Mouse (Mus musculus): ENCODE measurements around the gene Pla2g6.

- TF ChIP-seq CTCF (IDR thresholded peaks at IDR 0.05; ENCODE audit: control insufficient read depth, insufficient read depth, insufficient replicate concordance, low read depth, low read length) (no peak), POLR2A (IDR thresholded peaks at IDR 0.05; ENCODE audit: control insufficient read depth, low read depth, low read length) (no peak)
Measured at GRCm38 (mm10) chr15:79245321-79245720, 82.9 kb downstream of the Pla2g6 start.

All from testis, adult 2 months (tissue).